Mouse (Mus musculus): ENCODE data around the gene Iqch.

Gene Iqch

DNA sequence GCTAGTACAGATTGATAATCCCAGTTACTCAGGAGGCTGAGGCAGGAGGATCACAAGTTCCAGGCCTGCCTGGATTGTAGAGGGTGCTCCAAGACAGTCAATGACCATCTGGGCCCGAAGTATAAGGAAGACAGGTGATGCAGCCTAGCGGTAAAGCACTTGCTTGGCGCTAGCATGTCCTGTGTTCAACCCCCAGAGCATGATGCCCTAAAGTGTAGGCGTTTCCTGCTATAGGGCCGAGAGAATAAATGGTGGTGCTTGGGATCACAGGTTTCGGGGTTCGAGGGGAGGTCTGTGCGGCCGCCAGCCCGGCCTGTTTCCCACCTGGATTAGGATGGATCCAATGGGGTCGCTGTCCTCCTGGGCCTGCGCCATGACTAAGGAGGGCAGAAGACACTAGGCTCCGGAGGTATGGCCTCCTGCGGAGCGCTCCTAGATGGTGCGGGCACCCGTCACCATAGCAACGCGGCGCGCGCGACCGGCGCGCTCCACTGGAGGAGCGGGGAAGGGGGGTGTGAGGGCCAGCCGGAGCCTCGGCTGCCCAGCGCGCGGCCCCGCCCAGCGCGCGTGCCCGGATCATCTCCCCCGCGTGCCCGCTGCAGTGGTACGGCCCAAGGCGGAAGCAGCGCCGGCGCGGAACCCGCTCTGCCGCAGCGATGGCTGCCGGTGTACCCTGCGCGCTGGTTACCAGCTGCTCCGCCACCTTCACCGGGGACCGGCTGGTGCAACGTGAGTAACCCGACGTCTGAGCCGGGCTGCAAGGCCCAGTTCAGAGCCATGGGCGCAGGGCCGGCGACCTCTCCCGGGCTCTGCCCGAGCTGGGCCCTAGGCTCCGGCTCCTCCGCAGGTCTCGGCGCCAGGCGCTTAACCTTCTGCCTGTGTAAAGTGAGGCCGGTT, at the start of gene Iqch, which contains the start of gene Aagab:
TSS of gene Iqch (minus strand) at position 451 of the 897 bp plus-strand sequence.
TSS of gene Aagab (plus strand) at position 618 of the 897 bp plus-strand sequence.
- peak; percentile 96 for DNase-seq (ENCODE audit: low spot score in 2 of 2)

DNA sequence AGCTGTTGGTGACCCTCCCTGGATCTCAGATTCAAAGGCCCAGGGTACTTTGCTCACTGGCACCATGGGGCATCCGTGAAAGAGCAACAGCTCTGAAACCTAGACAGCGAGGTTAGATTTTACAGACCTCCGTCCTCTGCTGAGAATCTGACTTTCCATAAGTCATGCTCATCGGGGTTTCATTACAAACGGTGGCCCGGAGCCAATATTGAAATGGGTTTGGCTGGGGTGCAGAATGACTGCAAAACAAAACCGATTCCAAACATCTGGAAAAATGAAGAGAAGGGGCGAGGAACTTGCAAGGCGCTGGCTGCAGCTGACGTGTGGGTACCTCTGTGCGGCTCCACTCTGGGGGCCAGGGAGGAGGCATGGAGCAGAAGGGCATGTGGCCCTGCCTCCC, 49.3 kb upstream of the Iqch start:
- DNase-seq (ENCODE audit: low spot score in 2 of 2) = peak in 1 of 2 experiments; percentile 57

DNA sequence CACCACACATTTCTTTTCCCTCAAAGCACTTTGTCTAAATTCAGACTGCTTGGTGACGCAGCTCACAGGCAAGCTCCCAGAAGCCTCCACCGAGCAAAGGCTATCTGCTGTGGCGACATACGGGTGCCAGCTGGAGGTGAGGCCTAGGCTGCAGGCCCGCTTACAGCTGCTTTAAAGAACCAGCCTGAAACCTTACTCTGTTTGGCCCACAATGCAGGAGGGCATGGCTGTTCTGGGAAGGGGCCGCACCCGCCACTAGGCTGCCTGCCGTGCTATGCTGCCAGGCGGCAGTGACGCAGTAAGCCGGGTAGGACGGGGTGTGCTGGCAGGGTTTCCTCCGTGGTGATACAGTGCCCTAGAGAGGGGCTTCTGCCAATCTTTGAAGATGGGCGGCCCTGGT, 48.6 kb upstream of the Iqch start:
- DNase-seq (ENCODE audit: low spot score in 2 of 2) = peak in 1 of 2 experiments; percentile 56

DNA sequence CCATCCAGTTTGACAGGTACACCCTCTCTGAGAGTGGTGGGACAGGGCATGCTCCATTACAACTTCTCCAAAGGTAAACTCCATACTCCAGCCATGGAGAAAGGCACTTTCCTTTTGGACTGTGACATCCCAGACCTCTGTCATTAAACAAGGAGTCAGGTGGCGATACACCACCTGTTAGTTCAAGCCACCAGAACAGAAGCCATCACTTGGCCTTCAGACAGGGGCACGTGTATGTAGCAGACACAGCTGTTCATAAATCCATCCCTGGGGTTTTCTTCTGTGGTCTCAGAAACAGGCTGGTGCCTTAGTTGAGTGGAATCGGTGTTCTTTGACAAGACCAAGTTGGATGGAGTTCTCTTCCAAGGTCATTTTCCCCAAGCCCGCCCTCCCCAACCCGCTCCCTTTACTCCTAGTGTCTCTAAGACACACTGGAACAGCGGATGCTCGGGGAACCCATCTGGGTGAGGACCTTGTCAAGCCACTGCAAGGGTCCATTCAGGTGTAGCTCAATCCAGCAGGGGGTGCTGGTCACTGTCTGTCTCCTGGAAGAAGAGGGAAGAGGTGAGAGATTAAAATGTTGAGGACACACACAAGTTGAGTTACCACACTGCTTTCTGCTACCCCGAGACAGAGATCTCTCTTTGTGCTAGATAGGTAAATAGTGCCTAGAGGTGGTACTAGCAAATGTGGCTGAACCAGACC, 47.7 kb upstream of the Iqch start:
- no peak for DNase-seq (ENCODE audit: low spot score in 2 of 2)

DNA sequence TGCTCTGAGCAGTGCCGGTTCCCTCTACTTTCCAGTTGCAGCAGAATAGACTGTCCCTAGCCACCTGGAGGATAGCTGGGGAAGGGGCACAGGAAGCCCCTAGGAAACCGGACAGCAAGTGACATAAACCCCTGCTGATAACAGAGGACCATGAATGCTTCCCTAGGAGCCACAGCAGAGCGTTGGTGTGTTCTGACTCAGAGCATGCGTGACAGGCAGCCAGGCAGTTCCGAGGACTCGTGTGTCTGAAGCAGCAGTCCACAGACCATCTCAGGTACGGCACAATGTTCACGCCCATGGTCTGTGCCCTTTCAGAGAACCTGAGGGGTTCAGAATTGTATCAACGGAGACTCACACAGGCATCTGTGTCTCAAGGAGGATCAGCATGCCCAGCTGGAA, 46.2 kb upstream of the Iqch start:
- no peak for DNase-seq (ENCODE audit: low spot score in 2 of 2)

DNA sequence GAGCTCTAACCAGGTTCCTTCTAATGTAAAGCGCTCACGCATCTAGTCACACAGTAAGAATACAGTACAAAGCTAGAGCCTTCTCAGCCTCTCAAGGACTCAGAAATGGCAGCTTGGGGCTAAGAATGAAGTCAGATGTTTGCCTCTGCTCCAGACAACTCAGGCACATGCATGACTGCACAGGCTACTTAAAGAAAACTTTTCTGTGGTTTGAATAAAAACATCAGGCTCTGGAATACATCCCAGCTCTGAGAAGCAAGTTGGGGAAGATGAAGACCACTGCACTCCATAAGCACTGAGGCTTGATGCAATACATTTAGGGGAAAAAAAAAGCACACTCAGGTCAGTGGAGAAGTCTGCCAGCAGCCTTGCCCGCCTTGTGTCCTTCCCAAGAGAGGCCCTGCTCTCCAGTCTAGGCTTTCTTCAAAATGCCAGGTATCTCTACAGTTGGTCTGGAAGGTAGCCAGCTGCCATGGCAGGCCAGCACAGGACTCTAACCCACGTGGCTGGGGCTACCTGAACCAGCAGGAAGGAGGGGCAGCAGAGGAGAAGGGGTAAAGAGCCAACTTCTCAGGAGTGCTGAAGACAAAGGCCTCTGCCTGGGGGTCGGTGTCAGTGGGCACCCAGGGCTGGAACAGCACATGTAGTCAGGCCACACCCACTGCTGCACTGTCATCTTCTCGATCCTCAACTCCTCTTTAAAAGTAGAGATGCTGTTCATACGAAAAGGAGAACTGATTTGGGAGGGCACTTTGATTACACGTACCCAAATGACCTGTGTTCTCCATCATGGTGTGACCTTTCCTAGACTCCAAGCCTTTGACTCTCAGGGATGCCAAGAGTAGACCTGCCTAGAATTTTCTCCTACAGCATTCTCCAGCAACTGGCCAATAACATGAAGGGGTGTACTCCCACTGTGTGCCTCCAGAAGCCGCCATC, 45.6 kb upstream of the Iqch start:
- DNase-seq (ENCODE audit: low spot score in 2 of 2) = peak in 1 of 2 experiments; percentile 31

DNA sequence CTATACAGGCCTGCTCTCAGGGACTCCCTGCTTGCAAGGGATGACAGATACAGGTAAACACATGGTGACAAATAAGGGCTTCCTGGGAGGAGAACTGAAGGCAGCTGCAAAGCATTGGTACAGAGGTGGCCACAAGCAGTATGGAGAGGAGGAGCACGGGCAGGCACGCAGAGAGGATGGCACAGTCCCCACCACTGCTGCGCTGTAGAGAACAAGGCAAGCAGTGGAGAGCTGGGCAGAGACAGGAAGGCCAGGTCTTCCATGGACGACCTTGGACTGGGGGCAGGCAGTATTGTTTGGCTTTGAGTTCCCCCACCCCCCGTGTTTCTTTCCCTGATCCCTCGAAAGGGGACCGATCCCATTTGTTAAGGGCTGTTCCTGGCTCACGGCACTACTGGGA, 42.8 kb upstream of the Iqch start:
- no peak for DNase-seq (ENCODE audit: low spot score in 2 of 2)

DNA sequence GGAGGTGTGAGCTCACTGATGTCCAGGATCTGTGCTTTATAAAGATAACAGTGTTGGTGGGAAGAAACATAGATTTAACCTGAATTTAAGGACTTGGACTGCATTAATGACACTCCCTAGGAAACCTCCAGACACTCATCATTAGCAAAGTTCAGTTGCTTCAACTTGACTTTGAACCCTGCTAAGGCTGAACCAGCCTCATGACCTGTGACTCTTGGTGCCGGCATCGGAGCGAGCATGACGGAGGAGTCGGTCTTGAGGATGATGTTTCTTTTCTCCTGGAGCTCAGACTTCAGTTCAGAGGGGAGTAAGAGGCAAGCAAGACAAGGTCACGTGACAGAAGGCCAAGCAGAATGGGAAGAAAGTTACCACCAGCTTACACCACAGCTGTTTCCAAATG, 41.7 kb upstream of the Iqch start:
- DNase-seq (ENCODE audit: low spot score in 2 of 2) = no peak

DNA sequence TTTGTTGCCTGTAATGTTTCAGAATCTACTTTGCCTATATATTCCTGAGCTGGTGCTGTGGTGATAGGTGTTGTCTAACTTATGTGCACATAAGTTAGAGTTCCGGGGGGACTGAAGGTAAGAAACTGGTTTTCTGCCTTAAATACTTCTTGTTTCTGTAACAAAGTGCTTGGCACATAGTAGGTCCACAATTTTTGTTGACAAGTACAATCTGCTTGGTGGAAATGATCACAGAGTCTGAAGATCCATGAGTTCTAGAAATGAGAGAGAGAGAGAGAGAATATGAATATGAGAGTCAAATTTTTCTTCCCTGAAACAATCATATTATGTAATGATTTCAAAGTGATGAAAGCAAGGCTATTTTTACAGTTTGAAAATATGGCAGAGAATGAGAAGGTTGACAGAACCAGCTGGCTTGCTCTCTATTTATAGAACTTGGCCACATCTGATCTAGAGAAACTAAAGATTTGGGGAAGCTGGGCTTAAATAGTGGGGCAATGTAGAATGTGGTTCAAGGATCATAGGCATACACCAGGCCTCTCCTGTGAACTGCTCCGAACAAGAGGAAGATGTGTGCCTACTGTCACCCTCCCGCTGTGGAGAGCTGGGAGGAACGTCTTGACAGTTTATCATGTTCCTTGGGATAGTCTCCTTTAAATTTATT, 39.8 kb upstream of the Iqch start:
- DNase-seq (ENCODE audit: low spot score in 2 of 2) = no peak

DNA sequence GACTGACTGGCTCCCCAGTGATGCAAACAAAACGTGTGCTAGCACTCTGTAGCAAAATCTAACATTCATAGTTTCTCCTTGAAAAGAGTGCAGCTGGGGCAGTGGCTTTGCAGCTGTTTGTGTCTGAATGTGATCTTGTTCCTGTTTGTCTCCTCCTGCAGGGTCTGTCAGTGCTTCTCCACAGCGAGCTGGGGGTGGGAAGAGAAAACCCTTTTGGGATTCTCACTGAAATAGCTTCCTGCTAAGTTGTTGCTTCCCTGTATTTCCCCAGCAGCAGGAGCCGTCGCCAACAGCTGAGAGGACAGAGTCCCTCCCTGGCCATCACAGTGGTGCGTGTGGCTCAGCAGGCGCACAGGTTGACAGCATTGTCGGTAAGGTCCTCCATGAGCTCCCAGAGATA, 33.8 kb upstream of the Iqch start:
- no peak for DNase-seq (ENCODE audit: low spot score in 2 of 2)

DNA sequence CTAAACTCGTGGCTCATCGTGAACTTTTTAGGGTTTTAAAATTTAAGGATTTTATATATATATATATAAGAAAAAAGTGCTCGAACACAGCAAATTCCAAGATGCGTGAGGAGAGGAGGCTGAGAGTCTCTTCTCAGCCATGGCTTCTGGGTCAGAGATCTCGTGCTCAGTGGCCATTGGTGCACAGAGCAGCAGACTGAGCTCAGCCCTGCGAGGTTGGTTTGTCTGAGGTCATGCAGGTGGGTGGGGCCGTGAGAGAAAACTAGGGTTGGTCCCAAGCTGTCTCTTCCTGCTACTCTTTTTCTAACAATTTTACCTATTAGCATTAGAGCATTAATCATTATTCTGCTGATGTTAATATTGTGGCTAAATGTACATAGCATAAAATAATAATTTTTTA, 31.0 kb upstream of the Iqch start:
- no peak for DNase-seq (ENCODE audit: low spot score in 2 of 2)

DNA sequence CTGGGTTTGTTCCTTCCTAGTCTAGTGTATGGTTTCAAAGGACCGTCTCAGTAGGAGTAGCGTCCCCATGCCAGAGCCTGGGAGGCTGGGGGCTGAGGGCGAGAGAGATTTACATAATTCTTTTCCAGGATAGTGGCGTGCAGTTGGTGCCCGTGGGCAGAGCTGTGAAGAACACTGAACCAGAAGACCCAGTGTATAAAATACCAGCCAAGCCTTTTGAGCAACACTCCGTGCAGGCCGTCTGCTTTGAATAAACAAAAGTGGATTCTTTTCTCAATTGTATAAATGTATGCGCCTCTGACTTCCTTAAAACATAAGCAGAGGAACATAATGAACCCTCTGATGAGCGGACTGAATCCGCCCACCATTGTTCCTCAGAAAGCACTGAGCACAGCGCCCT, 30.6 kb upstream of the Iqch start:
- no peak for DNase-seq (ENCODE audit: low spot score in 2 of 2)

DNA sequence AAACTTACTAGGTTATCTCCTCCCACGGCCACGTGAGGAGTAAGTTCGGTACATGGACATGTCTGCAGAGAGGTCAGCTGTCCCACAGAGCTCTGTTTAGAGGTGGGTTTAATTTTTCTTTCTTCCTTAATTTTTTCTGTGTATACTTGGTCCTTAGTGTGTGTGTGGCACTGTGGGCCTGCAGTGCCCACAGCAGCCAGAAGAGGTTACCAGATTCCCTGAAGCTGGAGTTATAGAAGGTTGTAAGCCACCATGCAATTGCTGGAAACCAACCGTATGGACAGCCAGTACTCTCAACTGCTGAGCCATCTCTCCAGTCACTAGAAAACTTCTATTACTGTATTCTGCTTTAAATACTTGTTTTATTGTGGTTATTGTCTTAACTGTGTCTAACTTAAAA, 29.8 kb upstream of the Iqch start:
- DNase-seq (ENCODE audit: low spot score in 2 of 2) = no peak

DNA sequence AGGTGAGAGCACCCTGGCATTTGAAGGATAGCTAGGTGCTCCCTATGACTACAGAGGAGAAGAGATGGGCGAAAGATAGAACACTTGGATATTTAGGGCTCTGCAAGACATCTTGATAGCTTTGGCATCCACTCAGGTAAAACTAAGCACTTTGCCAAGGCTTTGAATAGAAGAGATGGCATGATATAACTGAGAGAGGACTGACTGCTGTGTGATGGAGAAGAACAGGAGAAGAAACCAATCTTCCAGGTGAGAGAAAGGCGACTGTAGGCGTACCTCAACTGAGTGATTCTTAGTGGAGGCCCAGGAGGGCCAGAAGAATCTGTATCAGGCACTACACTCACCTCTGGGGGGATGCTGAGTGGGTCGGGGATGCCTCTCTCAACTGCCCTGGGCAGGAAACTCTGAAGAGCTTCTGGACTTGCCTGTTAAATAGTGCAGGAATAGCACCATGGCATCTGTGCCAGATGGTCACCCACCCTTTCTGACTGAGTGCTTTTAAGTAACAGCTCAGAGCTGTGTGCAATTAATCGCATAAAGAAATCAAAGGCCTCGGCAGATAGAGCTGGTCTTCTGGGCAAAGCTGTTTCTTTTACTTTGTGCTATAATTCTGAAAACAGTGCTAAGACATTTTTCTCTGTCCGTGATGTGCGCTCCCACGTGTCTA, 22.9 kb upstream of the Iqch start:
- no peak for DNase-seq (ENCODE audit: low spot score in 2 of 2)

DNA sequence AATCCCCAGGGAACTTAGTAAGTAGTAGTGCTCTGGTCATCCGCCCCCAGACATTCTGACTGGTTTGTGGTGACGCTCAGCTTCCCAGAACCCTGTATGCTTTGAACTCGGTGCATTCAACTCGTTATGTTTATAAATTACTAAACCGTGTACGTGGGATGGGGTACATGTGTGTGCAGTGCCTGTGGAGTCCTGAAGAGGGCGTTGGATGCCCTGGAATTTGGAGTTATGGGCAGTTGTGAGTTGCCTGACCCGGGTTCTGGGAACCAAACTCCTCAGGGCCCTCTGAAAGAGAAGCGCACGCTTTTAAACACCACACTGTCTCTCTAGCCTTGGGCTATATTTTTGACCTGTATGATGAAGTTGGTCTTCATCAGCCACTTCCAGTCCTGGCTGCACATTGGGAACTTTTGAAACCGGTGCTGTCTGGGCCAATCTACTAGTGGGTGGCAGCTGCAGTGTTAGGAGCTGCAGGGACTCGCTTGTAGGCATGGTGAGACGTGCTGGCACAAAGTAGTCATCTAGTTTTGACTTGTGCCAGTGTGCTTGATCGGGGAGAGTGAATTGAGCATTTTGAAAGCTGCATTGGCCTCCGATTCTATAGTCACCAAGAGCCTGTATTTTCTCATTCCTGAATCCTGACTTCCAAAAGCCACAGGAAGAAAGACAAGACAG, 21.7 kb upstream of the Iqch start:
- no peak for DNase-seq (ENCODE audit: low spot score in 2 of 2)

DNA sequence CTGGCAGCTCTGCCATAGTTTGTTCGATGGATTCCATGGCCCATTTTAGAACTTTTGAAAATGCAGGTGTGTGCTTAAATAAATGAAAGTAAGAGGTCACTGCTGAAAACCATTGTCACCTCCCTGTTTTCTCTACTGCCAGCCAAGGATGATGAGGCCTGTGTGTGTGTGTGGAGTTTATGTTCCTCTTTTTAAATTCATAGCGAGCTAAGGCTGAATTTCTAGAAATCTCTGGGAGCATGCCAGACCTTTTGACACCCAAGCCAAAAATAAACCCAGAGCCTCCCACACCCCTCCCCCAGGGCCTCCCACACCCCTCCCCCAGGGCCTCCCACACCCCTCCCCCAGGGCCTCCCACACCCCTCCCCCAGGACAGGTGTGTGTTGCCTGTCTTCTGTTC, 15.7 kb upstream of the Iqch start:
- no peak for DNase-seq (ENCODE audit: low spot score in 2 of 2)

DNA sequence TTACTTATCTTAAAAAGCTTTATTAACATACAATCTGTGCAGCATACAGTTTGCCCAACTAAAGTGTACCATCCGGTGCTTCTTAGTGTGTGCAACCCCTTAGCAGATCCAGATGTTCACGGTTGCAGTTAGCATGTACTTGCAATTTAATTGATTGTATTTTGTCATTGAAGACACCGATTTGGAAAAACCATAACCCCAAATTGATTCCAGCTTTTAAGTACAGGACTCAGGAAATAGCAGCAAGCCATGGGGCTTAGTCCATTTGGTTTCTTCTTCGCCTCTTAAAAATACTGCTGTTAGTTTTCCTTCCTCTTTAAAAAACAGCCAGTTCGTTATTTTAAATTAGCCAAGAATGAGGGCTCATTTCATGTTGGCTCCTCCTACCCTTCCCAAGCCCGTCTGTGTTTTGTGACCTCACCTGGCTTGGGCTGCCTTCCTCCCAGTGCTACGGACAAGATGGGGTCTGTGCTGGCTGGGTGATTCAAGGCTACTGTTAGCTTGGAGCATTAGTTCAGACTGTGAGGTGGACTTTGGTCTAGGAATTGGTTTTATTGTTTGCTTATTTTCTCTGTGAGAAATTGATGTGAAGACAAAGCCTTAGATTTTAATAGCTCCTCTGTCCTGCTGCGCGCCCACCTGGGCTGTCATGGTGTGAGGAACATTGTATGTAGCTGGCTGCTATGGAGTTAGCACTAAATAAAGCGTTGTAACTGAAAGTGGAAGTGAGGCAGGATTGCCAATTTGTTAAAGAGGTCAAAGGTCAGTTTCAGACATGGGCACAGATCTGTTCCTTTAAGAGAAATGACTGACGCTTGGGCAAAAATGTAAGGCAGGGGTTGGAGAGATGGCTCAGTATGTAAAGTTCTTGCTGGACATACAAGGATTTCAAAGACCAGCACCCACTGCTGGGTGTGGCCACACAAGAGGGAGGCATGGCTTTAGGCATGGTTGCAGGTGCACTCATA, 12.0 kb upstream of the Iqch start:
- DNase-seq (ENCODE audit: low spot score in 2 of 2) = no peak

DNA sequence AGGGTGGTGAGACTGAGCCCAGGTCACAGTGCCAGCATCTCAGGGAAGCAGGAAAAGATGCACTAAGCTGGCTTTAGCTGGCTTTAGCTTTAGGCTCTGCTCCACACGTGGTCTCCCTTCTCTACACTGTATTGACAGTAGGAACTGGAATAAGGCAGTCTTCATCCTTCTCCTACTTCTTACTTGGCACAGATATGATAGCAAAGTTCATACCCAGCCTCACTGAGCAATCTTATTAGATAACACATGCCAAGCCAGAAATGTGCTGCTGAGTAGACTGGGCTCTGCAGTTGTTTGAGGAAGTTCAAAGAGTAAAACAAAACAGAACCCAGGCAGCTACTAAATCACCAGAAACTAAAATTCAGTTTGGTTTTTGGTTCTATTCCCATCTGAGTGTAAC, 11.3 kb upstream of the Iqch start:
- DNase-seq (ENCODE audit: low spot score in 2 of 2) = no peak
